Mouse (Mus musculus) heart, postnatal 14 days (tissue): ENCODE results near the gene Mfsd12. TPM values are rescaled to one million over a fixed set of nuclear protein-coding genes. Genes with fewer than 3 reads are reported as not detected.

ENCODE experiments used
- DNase-seq, 2 experiments: peaks; one replicate each; pipeline ENCODE4 v3.0.0; 2021 to 2022
- intact Hi-C: fragments of 180-260 bp; cut with DNase I; formaldehyde crosslinking; loops from one replicate; pipeline ENCODE4 v1.15.1; 2025
- microRNA-seq, 2 experiments: library from miRNA; unstranded; fragments of <30 nt; microRNA quantifications; one replicate each; pipeline ENCODE4 v1.2.0; 2021 to 2022
- total RNA-seq, 2 experiments: library from RNA; stranded (reverse); gene quantifications; 2 replicates each; pipeline ENCODE4 v1.2.3; 2021

Gene Mfsd12
- total RNA-seq, 2 experiments from 2014 or later, result 11.7 to 14.3 TPM

DNA sequence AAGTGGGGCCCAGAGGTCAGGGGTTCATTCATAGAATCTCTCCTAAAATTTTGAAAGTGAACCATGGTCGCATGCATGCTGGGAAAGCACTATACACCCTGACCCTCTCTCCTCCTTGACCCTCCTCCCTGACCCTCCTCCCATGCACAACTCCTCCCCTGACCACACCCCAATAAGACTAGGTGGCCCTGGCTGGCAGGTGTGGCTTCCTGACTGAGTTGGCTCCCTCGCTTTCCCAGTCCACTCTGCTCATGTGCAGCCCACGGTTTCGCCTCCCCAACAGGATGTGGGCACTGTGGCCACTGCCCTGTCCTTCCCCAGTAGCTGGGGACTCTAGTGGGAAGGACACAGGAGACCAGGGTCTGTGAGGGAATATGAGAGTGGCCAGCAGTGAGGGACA, 53.1 kb downstream of the Mfsd12 start:
- intact Hi-C loops, result loop anchor here (2.0 kb wide), 1 partner anchor 14 kb away; no protein-coding TSS in a partner anchor
- peak in 1 of 2 experiments; percentile 23 for DNase-seq

DNA sequence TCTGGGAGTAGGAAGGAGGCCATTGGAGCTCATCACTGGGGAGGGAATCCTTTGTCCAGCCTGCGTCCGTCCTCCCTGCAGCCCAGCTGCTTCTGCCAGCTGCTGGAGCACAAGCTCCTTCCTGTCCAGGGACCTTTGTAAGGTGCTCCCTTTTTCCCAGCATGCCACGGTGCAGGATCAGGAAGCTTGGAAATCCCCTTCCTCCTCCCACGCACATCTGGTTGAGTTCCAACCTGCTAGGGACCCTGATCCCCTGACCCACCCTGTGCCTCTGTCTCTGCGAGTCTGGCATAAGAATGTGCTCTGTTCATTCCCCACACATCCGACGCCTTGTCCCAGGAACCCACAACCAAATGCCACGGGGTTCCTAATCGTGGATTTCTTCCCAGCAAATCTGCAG, 53.7 kb downstream of the Mfsd12 start:
- peak; percentile 65 to 69 for DNase-seq
- intact Hi-C loops, result loop anchor here (2.0 kb wide), 1 partner anchor 14 kb away; no protein-coding TSS in a partner anchor

DNA sequence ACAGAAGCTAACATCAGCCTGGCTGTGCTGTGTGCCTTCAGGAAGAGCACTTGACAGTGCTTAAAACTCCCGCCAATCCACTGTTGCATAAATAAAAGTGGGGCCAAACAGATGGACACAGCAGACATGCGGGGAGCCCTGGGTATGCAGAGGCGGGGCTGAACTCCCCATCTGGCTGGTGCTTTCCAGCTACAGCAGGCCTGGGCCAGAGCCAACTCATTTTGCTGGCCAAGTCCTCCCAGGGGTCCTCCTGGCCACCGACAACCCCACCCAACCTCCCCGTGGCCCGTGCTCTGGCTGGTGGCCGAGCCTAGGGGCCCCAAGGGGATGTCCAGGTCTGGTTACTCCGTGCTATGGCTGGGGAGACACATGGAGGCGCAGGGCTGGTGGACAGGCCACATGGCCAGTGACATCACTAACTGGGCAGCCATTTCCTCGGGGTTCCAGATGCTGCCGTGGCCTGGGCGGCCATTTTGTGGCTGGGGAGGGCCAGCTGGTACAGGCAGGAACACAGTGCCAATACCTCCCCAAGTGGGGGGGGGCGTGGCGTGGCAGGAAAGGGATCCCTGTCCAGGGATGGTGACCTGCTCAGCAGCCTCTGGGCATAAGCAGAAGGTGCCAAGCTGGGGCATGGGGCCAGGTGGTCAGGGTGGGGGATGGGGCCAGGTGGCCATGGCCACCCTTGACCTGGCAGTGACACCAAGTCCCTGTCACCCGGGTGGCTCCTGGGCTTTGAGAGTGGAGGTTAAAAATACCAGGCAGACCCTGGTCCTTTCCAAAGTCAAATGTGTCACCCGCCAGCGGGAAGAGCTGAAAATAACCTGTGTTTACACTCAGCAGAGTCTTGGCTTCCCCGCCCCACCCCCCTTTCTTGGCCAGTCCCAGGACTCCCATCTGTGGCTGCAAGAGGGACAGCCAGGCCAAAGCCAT, 54.4 kb downstream of the Mfsd12 start:
- intact Hi-C loops, result loop anchor here (2.0 kb wide), 1 partner anchor 13 kb away; no protein-coding TSS in a partner anchor
- peak; percentile 94 for DNase-seq

DNA sequence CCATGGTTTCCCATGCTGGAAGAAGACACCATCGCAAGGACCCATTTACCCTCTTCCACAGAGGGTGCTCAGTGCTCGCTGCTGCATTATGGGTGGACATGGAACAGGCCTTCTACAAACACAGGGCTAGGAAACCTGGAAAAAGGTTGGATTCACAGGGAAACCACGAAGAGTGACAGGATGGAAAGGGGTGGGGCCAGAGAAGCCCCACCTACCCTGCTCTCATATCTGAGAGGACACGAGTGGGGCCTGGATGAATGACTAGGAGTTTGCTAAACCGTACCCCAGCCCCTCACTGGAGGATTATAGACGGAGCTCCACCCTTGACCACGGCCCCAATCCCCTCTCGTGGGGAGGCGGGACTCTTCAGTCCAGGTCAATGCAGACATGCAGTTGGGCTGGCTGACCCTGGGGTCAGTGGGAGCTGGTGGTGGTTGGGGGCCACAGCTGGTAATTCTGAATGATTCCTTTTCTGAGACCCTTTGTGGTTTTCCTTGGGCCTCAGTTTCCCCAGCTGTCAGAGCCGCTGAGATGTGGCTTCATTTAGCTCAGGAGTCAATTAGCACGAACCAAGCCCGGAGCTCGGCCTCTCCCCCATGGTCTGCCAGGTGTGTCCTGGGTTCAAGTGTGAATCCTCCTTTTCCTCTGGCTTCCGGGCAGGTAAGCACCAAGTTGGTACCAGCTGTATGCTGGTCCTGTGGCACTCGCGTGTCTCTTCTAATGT, 55.5 kb downstream of the Mfsd12 start:
- DNase-seq, result no peak

DNA sequence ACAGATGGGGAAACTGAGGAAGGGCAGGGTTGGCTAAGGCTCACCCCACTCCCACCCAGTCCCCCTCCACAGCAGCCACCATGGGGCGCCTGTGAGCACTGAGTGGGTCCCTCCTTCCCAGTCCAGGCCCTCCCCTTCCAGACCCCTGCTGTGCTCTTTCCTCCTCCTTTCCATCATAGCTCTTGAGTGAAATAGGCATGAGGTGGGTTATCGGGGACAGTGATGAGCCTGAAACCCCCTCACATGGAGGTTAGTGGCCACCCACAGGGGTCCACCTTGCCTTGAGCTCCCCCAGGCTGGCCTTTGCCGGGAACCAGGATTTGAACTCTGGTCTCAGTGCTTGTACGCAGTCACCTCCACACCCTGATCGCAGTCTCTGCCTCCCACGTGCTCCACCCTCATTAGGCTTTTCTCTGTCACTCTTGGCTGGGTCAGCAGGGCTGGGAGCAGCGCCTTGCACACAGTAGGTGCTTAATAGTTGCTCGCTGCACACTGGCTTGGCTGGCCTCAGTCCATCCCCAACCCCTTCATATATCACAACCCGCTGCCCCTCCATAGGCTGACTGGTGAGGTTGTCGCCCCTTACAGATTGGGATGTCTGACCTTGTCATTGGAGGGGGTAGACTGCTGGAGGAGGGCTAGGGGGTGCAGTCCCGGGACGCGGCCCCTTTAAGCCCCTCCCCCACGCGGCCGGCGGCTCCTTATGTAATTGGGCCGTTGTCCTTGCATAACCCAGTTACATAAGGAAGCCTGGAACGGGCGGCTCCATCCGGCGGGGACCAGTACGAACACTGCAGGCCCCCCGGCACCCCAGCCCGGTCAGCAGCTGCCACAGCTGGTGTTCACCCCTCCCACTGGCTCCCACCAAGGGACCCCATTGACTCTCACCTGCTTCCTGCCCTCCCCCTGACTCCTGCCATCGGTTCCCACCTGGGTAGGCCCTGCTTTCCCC, 56.3 kb downstream of the Mfsd12 start:
- DNase-seq, result peak; percentile 93 to 95
- intact Hi-C loops, result no loop called here

More for the DNA sequence above, 55.5 kb downstream of the Mfsd12 start:
- intact Hi-C loops, result no loop called here

DNA sequence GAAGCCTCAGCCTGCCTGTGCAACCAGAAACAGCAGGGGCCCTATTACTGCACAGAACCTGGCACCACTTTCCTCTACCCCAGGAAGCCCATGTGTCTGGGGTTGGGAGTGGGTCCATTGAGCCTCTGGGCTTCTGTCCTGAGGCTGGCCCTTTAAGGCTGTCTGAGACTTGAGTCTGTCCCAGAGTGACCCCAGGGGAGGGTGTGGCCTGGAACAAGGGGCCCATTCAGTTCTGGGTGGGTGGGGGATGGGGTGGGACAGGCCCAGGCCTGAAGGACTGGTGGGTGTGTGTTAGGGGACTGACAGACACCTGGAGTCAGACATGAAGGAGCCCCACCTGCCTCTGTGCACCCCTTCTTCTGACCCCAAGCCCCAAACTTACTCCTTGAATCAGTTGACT, 57.4 kb downstream of the Mfsd12 start:
- intact Hi-C loops, result no loop called here
- peak; percentile 66 to 75 for DNase-seq

DNA sequence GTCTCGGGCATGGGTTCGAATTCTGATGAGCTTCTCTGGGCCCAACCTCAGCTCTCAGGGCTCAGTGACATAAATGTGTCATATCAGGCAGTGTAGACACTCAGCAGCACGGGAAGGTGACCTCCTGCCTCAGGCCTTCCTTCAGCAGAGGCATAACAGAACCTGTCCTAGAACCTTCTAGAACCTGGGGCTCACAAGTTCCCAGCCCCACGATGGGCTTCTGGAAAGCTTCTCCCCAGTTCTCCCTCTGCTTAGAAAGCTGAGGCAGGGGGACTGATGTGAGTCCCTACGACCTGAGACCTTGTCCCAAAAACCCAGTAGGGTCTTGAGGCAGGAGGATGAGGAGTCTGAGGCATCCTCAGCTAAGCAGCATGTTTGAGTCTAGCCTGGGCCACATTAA, 57.9 kb downstream of the Mfsd12 start:
- intact Hi-C loops, result no loop called here
- DNase-seq, result no peak

Small RNA genes within 50 kb of the gene (microRNA-seq; reads per million reads assigned to microRNA genes)
- 0.27 to 2.3 reads per million in 2 experiments for gene Mir6913

Other genes with a start within 250 kb of the Mfsd12 start
- gene Zbtb7a, start 222.3 kb upstream of the Mfsd12 start, total RNA-seq, result 10 to 100 TPM; 40.8 to 43.2 TPM
- gene Pias4, start 189.6 kb upstream of the Mfsd12 start, total RNA-seq, result 10 to 100 TPM; 15.2 to 18.3 TPM
- 1,000 to 10,000 TPM; 1,113 to 1,165 TPM for gene Eef2, start 180.9 kb upstream of the Mfsd12 start, total RNA-seq
- gene Dapk3, start 174.5 kb upstream of the Mfsd12 start, total RNA-seq, result 10 to 100 TPM; 28.4 to 29.2 TPM
- not detected for gene 4930442H23Rik, start 173.6 kb upstream of the Mfsd12 start, total RNA-seq
- 1 to 10 TPM; 3.6 to 9.8 TPM for gene Nmrk2, start 155.4 kb upstream of the Mfsd12 start, total RNA-seq
- gene Atcay, start 126.7 kb upstream of the Mfsd12 start, total RNA-seq, result under 1 TPM; 0.12 TPM
- gene Zfr2, start 124.3 kb upstream of the Mfsd12 start, total RNA-seq, result 1 to 10 TPM; 2.7 to 3.4 TPM
- gene Matk, start 104.6 kb upstream of the Mfsd12 start, total RNA-seq, result under 1 TPM; 0.26 to 0.51 TPM
- gene Mrpl54, start 90.6 kb upstream of the Mfsd12 start, total RNA-seq, result 10 to 100 TPM; 83.0 to 96.2 TPM
- 10 to 100 TPM; 85.5 to 97.2 TPM for gene Apba3, start 90.5 kb upstream of the Mfsd12 start, total RNA-seq
- under 1 TPM; 0.14 to 0.34 TPM for gene Tjp3, start 65.9 kb upstream of the Mfsd12 start, total RNA-seq
- 10 to 100 TPM; 34.8 to 36.7 TPM for gene Pip5k1c, start 64.5 kb upstream of the Mfsd12 start, total RNA-seq
- gene Cactin, start 36.4 kb upstream of the Mfsd12 start, total RNA-seq, result 10 to 100 TPM; 15.6 to 17.8 TPM
- gene Tbxa2r, start 28.8 kb upstream of the Mfsd12 start, total RNA-seq, result 1 to 10 TPM; 5.3 to 7.9 TPM
- 1 to 10 TPM; 5.2 to 5.5 TPM for gene Gipc3, start 14.2 kb upstream of the Mfsd12 start, total RNA-seq
- gene Hmg20b, start 7.0 kb upstream of the Mfsd12 start, total RNA-seq, result 10 to 100 TPM; 74.0 to 82.9 TPM
- gene 4930404N11Rik, start 8.3 kb downstream of the Mfsd12 start, total RNA-seq, result 1 to 10 TPM; 1.2 to 1.3 TPM
- 10 to 100 TPM; 30.5 to 32.7 TPM for gene Fzr1, start 21.0 kb downstream of the Mfsd12 start, total RNA-seq
- 10 to 100 TPM; 47.6 to 55.3 TPM for gene Dohh, start 26.9 kb downstream of the Mfsd12 start, total RNA-seq
- gene Gm48551, start 27.0 kb downstream of the Mfsd12 start, total RNA-seq, result under 1 TPM; 0.51 to 0.84 TPM
- gene Gm48552, start 31.5 kb downstream of the Mfsd12 start, total RNA-seq, result under 1 TPM; 0.65 to 0.83 TPM
- gene Smim24, start 35.6 kb downstream of the Mfsd12 start, total RNA-seq, result 1 to 10 TPM; 1.9 to 2.0 TPM
- 100 to 1,000 TPM; 133 TPM for gene Nfic, start 98.1 kb downstream of the Mfsd12 start, total RNA-seq
- under 1 TPM; 0.15 to 0.19 TPM for gene Celf5, start 125.2 kb downstream of the Mfsd12 start, total RNA-seq
- 10 to 100 TPM; 55.4 to 62.0 TPM for gene Ncln, start 138.9 kb downstream of the Mfsd12 start, total RNA-seq
- 1 to 10 TPM in 1 of 2 experiments, under 1 TPM in 1; 0.96 to 1.2 TPM for gene S1pr4, start 142.6 kb downstream of the Mfsd12 start, total RNA-seq
- under 1 TPM; 0.73 to 0.76 TPM for gene Gna15, start 166.7 kb downstream of the Mfsd12 start, total RNA-seq
- gene Gna11, start 187.7 kb downstream of the Mfsd12 start, total RNA-seq, result 10 to 100 TPM; 50.6 to 51.6 TPM
- gene Aes, start 202.0 kb downstream of the Mfsd12 start, total RNA-seq, result 100 to 1,000 TPM; 900 to 948 TPM
- 10 to 100 TPM in 1 of 2 experiments, 1 to 10 TPM in 1; 9.4 to 11.2 TPM for gene Tle2, start 217.1 kb downstream of the Mfsd12 start, total RNA-seq
- 10 to 100 TPM in 1 of 2 experiments, 1 to 10 TPM in 1; 8.0 to 10.2 TPM for gene Tle6, start 243.6 kb downstream of the Mfsd12 start, total RNA-seq
- gene BC025920, start 248.8 kb downstream of the Mfsd12 start, total RNA-seq, result 1 to 10 TPM; 1.8 to 2.2 TPM